Mouse (Mus musculus) MEL (cell line): ENCODE measurements around the gene Arhgap45.
"Not testable (repeated sequence)": the region's sequence is repeated elsewhere in the genome, so short reads cannot be mapped to it uniquely, and the experiment has no call there.

Source experiments
- CHD1 ChIP-seq: IDR thresholded peaks from 2 replicates; pipeline ENCODE4 v1.6.1; 2012; ENCODE audit warnings: low read depth, mild to moderate bottlenecking, inconsistent platforms, low read length, improper control_type of control experiment
- CTCF ChIP-seq, 3 experiments: IDR thresholded peaks in 2 of 3; conservative IDR thresholded peaks in 1 of 3; 2 replicates each; pipeline ENCODE4 v1.5.1; 2011 to 2012; ENCODE audit warnings: low read length in 3 of 3, low read depth in 2 of 3, mild to moderate bottlenecking in 2 of 3, improper control_type of control experiment in 1 of 3, inconsistent platforms in 1 of 3, mixed read lengths in 1 of 3, moderate library complexity in 1 of 3; ENCODE audit not compliant: control insufficient read depth in 1 of 3, insufficient read depth in 1 of 3, poor library complexity in 1 of 3, severe bottlenecking in 1 of 3
- EP300 ChIP-seq, 2 experiments: IDR thresholded peaks; 2 replicates each; pipeline ENCODE4 v1.6.1; 2011; ENCODE audit warnings: improper control_type of control experiment in 2 of 2, low read length in 2 of 2, low read depth in 1 of 2, mild to moderate bottlenecking in 1 of 2
- ETS1 ChIP-seq: IDR thresholded peaks from 2 replicates; pipeline ENCODE4 v1.6.1; 2012; ENCODE audit warnings: low read depth, mild to moderate bottlenecking, inconsistent platforms, low read length, improper control_type of control experiment, moderate library complexity
- GATA1 ChIP-seq: IDR thresholded peaks from 2 replicates; pipeline ENCODE4 v1.6.1; 2011; ENCODE audit warnings: low read depth, low read length, improper control_type of control experiment
- POLR2A ChIP-seq, 2 experiments: IDR thresholded peaks; 2 replicates each; pipeline ENCODE4 v1.6.1; 2011 to 2012; ENCODE audit warnings: low read length in 2 of 2, mild to moderate bottlenecking in 2 of 2, control low read depth in 1 of 2, improper control_type of control experiment in 1 of 2, low read depth in 1 of 2, moderate library complexity in 1 of 2; ENCODE audit not compliant: control insufficient read depth in 1 of 2, insufficient read depth in 1 of 2, poor library complexity in 1 of 2
- RAD21 ChIP-seq: IDR thresholded peaks from 2 replicates; pipeline ENCODE4 v1.6.1; 2011; ENCODE audit warnings: mild to moderate bottlenecking, low read depth, low read length, improper control_type of control experiment
- RCOR1 ChIP-seq: IDR thresholded peaks from 2 replicates; pipeline ENCODE4 v1.6.1; 2012; ENCODE audit warnings: low read depth, mild to moderate bottlenecking, inconsistent platforms, low read length, improper control_type of control experiment
- SIN3A ChIP-seq: IDR thresholded peaks from 2 replicates; pipeline ENCODE4 v1.6.1; 2012; ENCODE audit warnings: low read length, improper control_type of control experiment, inconsistent platforms
- TBP ChIP-seq: IDR thresholded peaks from 2 replicates; pipeline ENCODE4 v1.8.0; 2011; ENCODE audit warnings: low read depth, low read length, improper control_type of control experiment
- USF2 ChIP-seq, 2 experiments: IDR thresholded peaks; 2 replicates each; pipeline ENCODE4 v1.6.1; 2011 to 2012; ENCODE audit warnings: improper control_type of control experiment in 2 of 2, low read length in 2 of 2, borderline replicate concordance in 1 of 2, inconsistent platforms in 1 of 2, low read depth in 1 of 2, mild to moderate bottlenecking in 1 of 2; ENCODE audit not compliant: insufficient read depth in 1 of 2
- ZC3H11A ChIP-seq: IDR thresholded peaks from 2 replicates; pipeline ENCODE4 v1.6.1; 2012; ENCODE audit warnings: low read depth, mild to moderate bottlenecking, inconsistent platforms, low read length, improper control_type of control experiment
- ZMIZ1 ChIP-seq: IDR thresholded peaks from 2 replicates; pipeline ENCODE4 v1.6.1; 2012; ENCODE audit warnings: low read depth, mild to moderate bottlenecking, inconsistent platforms, low read length, improper control_type of control experiment, moderate library complexity

GRCm38 (mm10) chr10:80054911-80055310, 38.5 kb downstream of the Arhgap45 start:
- TF ChIP-seq RAD21; CTCF (IDR thresholded peaks at IDR 0.05 in 2 of 3, conservative IDR thresholded peaks at IDR 0.05 in 1 of 3; ENCODE audit: control insufficient read depth in 1 of 3, insufficient read depth in 1 of 3, low read depth in 2 of 3, low read length in 3 of 3, poor library complexity in 1 of 3, severe bottlenecking in 1 of 3); RCOR1; POLR2A (IDR thresholded peaks at IDR 0.05; ENCODE audit: control insufficient read depth in 1 of 2, insufficient read depth in 1 of 2, low read depth in 1 of 2, low read length in 2 of 2, poor library complexity in 1 of 2); ZC3H11A; SIN3A; EP300 (IDR thresholded peaks at IDR 0.05; ENCODE audit: low read depth in 1 of 2, low read length in 2 of 2); GATA1; ZMIZ1; USF2 (IDR thresholded peaks at IDR 0.05; ENCODE audit: borderline replicate concordance in 1 of 2, insufficient read depth in 1 of 2, low read depth in 1 of 2, low read length in 2 of 2); ETS1; TBP; CHD1: not testable (repeated sequence)
